Mouse (Mus musculus): ENCODE results near the gene Bckdk.
A peak's percentile ranks its signal among the peaks of the same experiment; 100 is the strongest.

Gene Bckdk

GRCm38 (mm10) chr7:127896384-127896783, 7.5 kb upstream of the Bckdk start:
- peak; percentile 50 for DNase-seq

GRCm38 (mm10) chr7:127897542-127897941, 6.3 kb upstream of the Bckdk start:
- DNase-seq = no peak

GRCm38 (mm10) chr7:127898179-127898956, 5.5 kb upstream of the Bckdk start:
- peak; percentile 38 for DNase-seq

- DNase-seq = no peak
Observed at GRCm38 (mm10) chr7:127899997-127900396, 3.9 kb upstream of the Bckdk start.

- no peak for DNase-seq
Observed at GRCm38 (mm10) chr7:127901772-127902171, 2.1 kb upstream of the Bckdk start.

- DNase-seq = no peak
Observed at GRCm38 (mm10) chr7:127907939-127908338, 4.1 kb downstream of the Bckdk start.

- DNase-seq = no peak
Observed at GRCm38 (mm10) chr7:127908656-127909055, 4.8 kb downstream of the Bckdk start.

GRCm38 (mm10) chr7:127912190-127912871, 8.4 kb downstream of the Bckdk start, which contains the start of gene Kat8:
TSS of gene Kat8 (plus strand) at chr7:127912516.
- peak; percentile 94 for DNase-seq

GRCm38 (mm10) chr7:127912938-127913337, 9.1 kb downstream of the Bckdk start:
- DNase-seq = no peak

- DNase-seq = no peak
Observed at GRCm38 (mm10) chr7:127915293-127915692, 11.4 kb downstream of the Bckdk start.

GRCm38 (mm10) chr7:127918203-127918602, 14.3 kb downstream of the Bckdk start:
- DNase-seq = peak; percentile 73

- DNase-seq = no peak
Observed at GRCm38 (mm10) chr7:127919290-127919689, 15.4 kb downstream of the Bckdk start.

- no peak for DNase-seq
Observed at GRCm38 (mm10) chr7:127921516-127921915, 17.6 kb downstream of the Bckdk start.

GRCm38 (mm10) chr7:127922451-127923275, 18.8 kb downstream of the Bckdk start:
- no peak for DNase-seq

GRCm38 (mm10) chr7:127923714-127924113, 19.8 kb downstream of the Bckdk start:
- no peak for DNase-seq

GRCm38 (mm10) chr7:127925252-127925651, 21.4 kb downstream of the Bckdk start:
- peak; percentile 92 for DNase-seq

GRCm38 (mm10) chr7:127926066-127926465, 22.2 kb downstream of the Bckdk start:
- DNase-seq = peak; percentile 82

- peak; percentile 76 for DNase-seq
Observed at GRCm38 (mm10) chr7:127926846-127927245, 23.0 kb downstream of the Bckdk start.

- no peak for DNase-seq
Observed at GRCm38 (mm10) chr7:127927726-127928125, 23.8 kb downstream of the Bckdk start.

- peak; percentile 64 for DNase-seq
Observed at GRCm38 (mm10) chr7:127928596-127928995, 24.7 kb downstream of the Bckdk start.

GRCm38 (mm10) chr7:127929923-127930322, 26.0 kb downstream of the Bckdk start, which contains the start of gene Prss8:
TSS of gene Prss8 (minus strand) at chr7:127930104.
- peak; percentile 92 for DNase-seq

GRCm38 (mm10) chr7:127930636-127931035, 26.8 kb downstream of the Bckdk start:
- DNase-seq = no peak

All from kidney, postnatal 14 days (tissue).